8 mouse cellular contexts compared by ENCODE assay signal in genomic region chr2:30270134-30270533, GRCm38 (mm10). TPM values are rescaled to one million over a fixed set of nuclear protein-coding genes. Genes with fewer than 3 reads are reported as not detected.
DNase-seq lines count a peak whose midpoint lies in the region; ATAC-seq and TF ChIP-seq lines count a peak whose summit lies in the region.

No protein-coding gene starts in this region.

- H3K79me2 ChIP-seq in myocyte (ENCODE audit: control insufficient read depth, insufficient read depth), result no peaks in the 10 kb centered on the region

- peak; percentile 46 for DNase-seq in liver, embryonic 11.5 days (ENCODE audit: low spot score)
- peak; percentile 33 to 34 for DNase-seq in thymus, postnatal 36 days

- no peak overlapping the region for H3K9ac ChIP-seq in heart, embryonic 12.5 days
- H3K9ac ChIP-seq in kidney, embryonic 15.5 days, result no peak overlapping the region
- H3K9ac ChIP-seq in liver, embryonic 11.5 days (ENCODE audit: low read depth, low read length), result no peak overlapping the region

- H3K27me3 ChIP-seq in E14TG2a.4 (ENCODE audit: insufficient read depth, low read length) (no peaks in the 10 kb centered on the region), myocyte (ENCODE audit: control insufficient read depth, insufficient read depth, insufficient read length) (no peaks in the 10 kb centered on the region)
- H3K27me3 ChIP-seq in heart, embryonic 12.5 days (replicated peaks), result no peaks in the 10 kb centered on the region
- H3K27me3 ChIP-seq in kidney, embryonic 15.5 days, result no peaks in the 10 kb centered on the region
- no peaks in the 10 kb centered on the region for H3K27me3 ChIP-seq in liver, embryonic 11.5 days (replicated peaks; ENCODE audit: control insufficient read depth, insufficient read depth, low read length)

- ATAC-seq in heart, embryonic 12.5 days (ENCODE audit: insufficient number of reproducible peaks, low FRiP score), result peak; percentile 77
- peak; percentile 66; the same call in 1 of the 2 replicates for ATAC-seq in kidney, embryonic 15.5 days (replicated peaks; ENCODE audit: low FRiP score)
- ATAC-seq in liver, embryonic 11.5 days (replicated peaks; ENCODE audit: low FRiP score), result peak; percentile 74

- peak overlapping the region; percentile 58 for H3K27ac ChIP-seq in bone marrow macrophage, adult 2 months (ENCODE audit: insufficient read depth, low read depth, low read length)
- peak overlapping the region; percentile 63 for H3K27ac ChIP-seq in embryonic fibroblast, embryonic 13.5 days (ENCODE audit: insufficient read depth, low read length)
- peak overlapping the region; percentile 79; the same call in 1 of the 2 replicates for H3K27ac ChIP-seq in heart, embryonic 12.5 days (ENCODE audit: poor library complexity, severe bottlenecking)
- H3K27ac ChIP-seq in kidney, embryonic 15.5 days, result peak overlapping the region; percentile 72
- no peak overlapping the region for H3K27ac ChIP-seq in liver, embryonic 11.5 days (ENCODE audit: low read depth, low read length)

- H3K9me3 ChIP-seq in E14TG2a.4 (ENCODE audit: low read length), result no peaks in the 10 kb centered on the region
- no peaks in the 10 kb centered on the region for H3K9me3 ChIP-seq in heart, embryonic 12.5 days (replicated peaks)
- no peaks in the 10 kb centered on the region for H3K9me3 ChIP-seq in kidney, embryonic 15.5 days (replicated peaks)
- no peaks in the 10 kb centered on the region for H3K9me3 ChIP-seq in liver, embryonic 11.5 days (ENCODE audit: control insufficient read depth, low read length)

- no peak overlapping the region for H3K4me2 ChIP-seq in heart, embryonic 12.5 days
- H3K4me2 ChIP-seq in kidney, embryonic 15.5 days, result no peak overlapping the region
- no peak overlapping the region for H3K4me2 ChIP-seq in liver, embryonic 11.5 days
- peak overlapping the region; percentile 56 for H3K4me2 ChIP-seq in myocyte (ENCODE audit: low read depth)

- H3K36me3 ChIP-seq in E14TG2a.4 (ENCODE audit: insufficient read depth, low read length) (0 out of 2 replicates have a peak, but pooled peaks cover under 1% of the 10 kb centered on the region), myocyte (ENCODE audit: control insufficient read depth, insufficient read depth) (peaks cover under 1% of the 10 kb centered on the region)
- peaks cover 3% of the 10 kb centered on the region; the same call in 1 of the 2 replicates for H3K36me3 ChIP-seq in heart, embryonic 12.5 days
- H3K36me3 ChIP-seq in kidney, embryonic 15.5 days, result no peaks in the 10 kb centered on the region
- no peaks in the 10 kb centered on the region for H3K36me3 ChIP-seq in liver, embryonic 11.5 days (ENCODE audit: control insufficient read depth, insufficient read depth, low read length)

- 31% methylated on average over 1 of the region's 1 CpGs for WGBS in heart, embryonic 12.5 days
- 27% methylated on average over 1 of the region's 1 CpGs for WGBS in kidney, embryonic 15.5 days
- 13% methylated on average over 1 of the region's 1 CpGs for WGBS in liver, embryonic 11.5 days

- no peak for TF ChIP-seq POLR2A in bone marrow macrophage, adult 2 months (IDR thresholded peaks at IDR 0.05; ENCODE audit: borderline replicate concordance, low read depth, low read length)
- TF ChIP-seq POLR2A in embryonic fibroblast, embryonic 13.5 days (IDR thresholded peaks at IDR 0.05; ENCODE audit: low read depth, low read length), result no peak
- no peak for TF ChIP-seq POLR2A in myocyte (IDR thresholded peaks at IDR 0.05; ENCODE audit: insufficient read length, low read depth)

- peaks cover 40% of the 10 kb centered on the region for H3K4me1 ChIP-seq in E14TG2a.4 (replicated peaks; ENCODE audit: low read depth, low read length)
- peaks cover 48% of the 10 kb centered on the region for H3K4me1 ChIP-seq in bone marrow macrophage, adult 2 months (ENCODE audit: control insufficient read depth, insufficient read depth, low read length)
- H3K4me1 ChIP-seq in embryonic fibroblast, embryonic 13.5 days (ENCODE audit: control insufficient read depth, insufficient read depth, low read length), result peaks cover 16% of the 10 kb centered on the region
- H3K4me1 ChIP-seq in heart, embryonic 12.5 days (replicated peaks), result peaks cover 29% of the 10 kb centered on the region
- H3K4me1 ChIP-seq in kidney, embryonic 15.5 days, result peaks cover 39% of the 10 kb centered on the region
- peaks cover 28% of the 10 kb centered on the region for H3K4me1 ChIP-seq in liver, embryonic 11.5 days (replicated peaks; ENCODE audit: control insufficient read depth, insufficient read depth, low read length)

- no peak overlapping the region for H3ac ChIP-seq in myocyte (ENCODE audit: control insufficient read depth, insufficient read length)

- H3K4me3 ChIP-seq in E14TG2a.4 (replicated peaks; ENCODE audit: low read length) (no peak overlapping the region), myocyte (no peak overlapping the region)
- H3K4me3 ChIP-seq in bone marrow macrophage, adult 2 months (ENCODE audit: insufficient read depth, low read length), result no peak overlapping the region
- H3K4me3 ChIP-seq in embryonic fibroblast, embryonic 13.5 days (ENCODE audit: insufficient read depth, low read length), result no peak overlapping the region
- H3K4me3 ChIP-seq in heart, embryonic 12.5 days, result no peak overlapping the region
- no peak overlapping the region for H3K4me3 ChIP-seq in kidney, embryonic 15.5 days (replicated peaks)
- no peak overlapping the region for H3K4me3 ChIP-seq in liver, embryonic 11.5 days (ENCODE audit: low read depth, low read length)

- TF ChIP-seq CTCF in E14TG2a.4 (conservative IDR thresholded peaks at IDR 0.05; ENCODE audit: low read length), result peak; percentile 100
- TF ChIP-seq CTCF in bone marrow macrophage, adult 2 months (IDR thresholded peaks at IDR 0.05; ENCODE audit: low read depth, low read length), result no peak
- no peak for TF ChIP-seq CTCF in embryonic fibroblast, embryonic 13.5 days (IDR thresholded peaks at IDR 0.05; ENCODE audit: borderline replicate concordance, insufficient read depth, low read length)

TF ChIP-seq in myocyte, 11 proteins besides CTCF, POLR2A, EP300 and RAD21 (continues in another document):
- TF ChIP-seq MAX (IDR thresholded peaks at IDR 0.05; ENCODE audit: low read depth), result no peak
- TF ChIP-seq TCF3 (IDR thresholded peaks at IDR 0.05; ENCODE audit: insufficient read length, low read depth), result no peak
- TF ChIP-seq SRF (IDR thresholded peaks at IDR 0.05; ENCODE audit: control insufficient read depth, insufficient read length, low read depth), result no peak
- no peak for TF ChIP-seq E2F4 (IDR thresholded peaks at IDR 0.05; ENCODE audit: insufficient read depth)
- no peak for TF ChIP-seq CEBPB (IDR thresholded peaks at IDR 0.05; ENCODE audit: insufficient read depth, poor library complexity, severe bottlenecking)
- no peak for TF ChIP-seq TCF12 (IDR thresholded peaks at IDR 0.05; ENCODE audit: insufficient read depth, poor library complexity, severe bottlenecking)

RNA-seq across cellular contexts. Expression of gene Phyhd1, which starts 4.1 kb away (rescaled TPM):
- 8.2 and 15.3 TPM in 2 replicates for polyA plus RNA-seq in bone marrow macrophage, adult 2 months (2012; ENCODE audit: insufficient read depth, insufficient read length, missing spikeins)
- 81.8 and 101 TPM in 2 replicates for polyA plus RNA-seq in embryonic fibroblast, embryonic 13.5 days (2011; ENCODE audit: insufficient read length, low read depth, missing spikeins)
- 5.7 and 6.5 TPM in 2 replicates for polyA plus RNA-seq in heart, embryonic 12.5 days (2016; fragmentation: Nextera tagmentation; extraction: Ambion mirVana)
- 11.5 and 13.3 TPM in 2 replicates for polyA plus RNA-seq in kidney, embryonic 15.5 days (2015; fragmentation: Nextera tagmentation; extraction: Ambion mirVana)
- polyA plus RNA-seq in liver, embryonic 11.5 days (2014; fragmentation: Nextera tagmentation; extraction: Ambion mirVana), result 10.5 and 11.7 TPM in 2 replicates
- 14.7 TPM for polyA plus RNA-seq in myocyte (2012; fragmentation: generic; extraction: Trizol)

RNA-seq across cellular contexts. Expression of gene Gm28038, which starts 10.7 kb away (rescaled TPM):
- 3.5 TPM in 1 of 2 replicates, not detected in the other for polyA plus RNA-seq in bone marrow macrophage, adult 2 months (2012; ENCODE audit: insufficient read depth, insufficient read length, missing spikeins)
- 37.7 and 57.8 TPM in 2 replicates for polyA plus RNA-seq in embryonic fibroblast, embryonic 13.5 days (2011; ENCODE audit: insufficient read length, low read depth, missing spikeins)
- not detected in 2 replicates for polyA plus RNA-seq in heart, embryonic 12.5 days (2016; fragmentation: Nextera tagmentation; extraction: Ambion mirVana)
- not detected in 2 replicates for polyA plus RNA-seq in kidney, embryonic 15.5 days (2015; fragmentation: Nextera tagmentation; extraction: Ambion mirVana)
- polyA plus RNA-seq in liver, embryonic 11.5 days (2014; fragmentation: Nextera tagmentation; extraction: Ambion mirVana), result not detected in 2 replicates
- not detected for polyA plus RNA-seq in myocyte (2012; fragmentation: generic; extraction: Trizol)

RNA-seq across cellular contexts. Expression of gene Dolk, which starts 16.0 kb away (rescaled TPM):
- 11.5 and 12.4 TPM in 2 replicates for polyA plus RNA-seq in bone marrow macrophage, adult 2 months (2012; ENCODE audit: insufficient read depth, insufficient read length, missing spikeins)
- polyA plus RNA-seq in embryonic fibroblast, embryonic 13.5 days (2011; ENCODE audit: insufficient read length, low read depth, missing spikeins), result 20.0 and 20.7 TPM in 2 replicates
- polyA plus RNA-seq in heart, embryonic 12.5 days (2016; fragmentation: Nextera tagmentation; extraction: Ambion mirVana), result 26.6 and 27.1 TPM in 2 replicates
- 32.9 and 34.0 TPM in 2 replicates for polyA plus RNA-seq in kidney, embryonic 15.5 days (2015; fragmentation: Nextera tagmentation; extraction: Ambion mirVana)
- polyA plus RNA-seq in liver, embryonic 11.5 days (2014; fragmentation: Nextera tagmentation; extraction: Ambion mirVana), result 24.2 and 25.6 TPM in 2 replicates
- 28.3 TPM for polyA plus RNA-seq in myocyte (2012; fragmentation: generic; extraction: Trizol)

RNA-seq across cellular contexts. Expression of gene Nup188, which starts 16.1 kb away (rescaled TPM):
- 14.9 and 16.0 TPM in 2 replicates for polyA plus RNA-seq in bone marrow macrophage, adult 2 months (2012; ENCODE audit: insufficient read depth, insufficient read length, missing spikeins)
- 49.0 and 53.0 TPM in 2 replicates for polyA plus RNA-seq in embryonic fibroblast, embryonic 13.5 days (2011; ENCODE audit: insufficient read length, low read depth, missing spikeins)
- polyA plus RNA-seq in heart, embryonic 12.5 days (2016; fragmentation: Nextera tagmentation; extraction: Ambion mirVana), result 34.4 and 34.9 TPM in 2 replicates
- 35.5 and 42.1 TPM in 2 replicates for polyA plus RNA-seq in kidney, embryonic 15.5 days (2015; fragmentation: Nextera tagmentation; extraction: Ambion mirVana)
- 60.1 and 64.5 TPM in 2 replicates for polyA plus RNA-seq in liver, embryonic 11.5 days (2014; fragmentation: Nextera tagmentation; extraction: Ambion mirVana)
- 54.0 TPM for polyA plus RNA-seq in myocyte (2012; fragmentation: generic; extraction: Trizol)

RNA-seq across cellular contexts. Expression of gene Gm28035, which starts 29.8 kb away (rescaled TPM):
- polyA plus RNA-seq in bone marrow macrophage, adult 2 months (2012; ENCODE audit: insufficient read depth, insufficient read length, missing spikeins), result 0.91 and 1.6 TPM in 2 replicates
- 2.3 and 5.8 TPM in 2 replicates for polyA plus RNA-seq in embryonic fibroblast, embryonic 13.5 days (2011; ENCODE audit: insufficient read length, low read depth, missing spikeins)
- polyA plus RNA-seq in heart, embryonic 12.5 days (2016; fragmentation: Nextera tagmentation; extraction: Ambion mirVana), result 0.33 and 0.40 TPM in 2 replicates
- 0.26 and 0.33 TPM in 2 replicates for polyA plus RNA-seq in kidney, embryonic 15.5 days (2015; fragmentation: Nextera tagmentation; extraction: Ambion mirVana)
- 0.16 and 0.23 TPM in 2 replicates for polyA plus RNA-seq in liver, embryonic 11.5 days (2014; fragmentation: Nextera tagmentation; extraction: Ambion mirVana)
- polyA plus RNA-seq in myocyte (2012; fragmentation: generic; extraction: Trizol), result 0.55 TPM
